Mouse (Mus musculus) forebrain, embryonic 11.5 days (tissue): Measurements from ENCODE around the gene Gbp2. TPM values are rescaled to one million over a fixed set of nuclear protein-coding genes. Genes with fewer than 3 reads are reported as not detected.
"Not testable (repeated sequence)": the region's sequence is repeated elsewhere in the genome, so short reads cannot be mapped to it uniquely, and the experiment has no call there.

Experiments used
- ATAC-seq: fragments of 200-750 bp; cut with Nextera tagmentation; replicated peaks from 2 replicates; pipeline ENCODE4 v1.8.0; 2017; ENCODE audit warnings: moderate TSS enrichment; ENCODE audit not compliant: low FRiP score
- DNase-seq: peaks from one replicate; pipeline ENCODE4 v3.0.0-alpha.2; 2017; ENCODE audit warnings: low spot score
- H3K27ac ChIP-seq: fragments of 300-500 bp; sonication (generic); 2 replicates; pipeline ENCODE4 v1.5.1; 2014; ENCODE audit warnings: low read depth, low read length
- H3K27me3 ChIP-seq: fragments of 300-500 bp; sonication (generic); 2 replicates; pipeline ENCODE4 v1.6.1; 2014; ENCODE audit warnings: mild to moderate bottlenecking, low read length, mixed read lengths; ENCODE audit not compliant: control insufficient read depth, insufficient read depth
- H3K36me3 ChIP-seq: fragments of 300-500 bp; sonication (generic); 2 replicates; pipeline ENCODE4 v1.6.1; 2014; ENCODE audit warnings: mild to moderate bottlenecking, low read length, moderate library complexity, mixed read lengths; ENCODE audit not compliant: control insufficient read depth, insufficient read depth
- H3K4me1 ChIP-seq: fragments of 300-500 bp; sonication (generic); replicated peaks from 2 replicates; pipeline ENCODE4 v1.6.1; 2014; ENCODE audit warnings: low read length, mixed read lengths; ENCODE audit not compliant: control insufficient read depth, insufficient read depth
- H3K4me2 ChIP-seq: fragments of 300-500 bp; sonication (generic); 2 replicates; pipeline ENCODE4 v1.6.1; 2014; ENCODE audit warnings: low read depth, mild to moderate bottlenecking, low read length, moderate library complexity, mixed read lengths; ENCODE audit not compliant: severe bottlenecking
- H3K4me3 ChIP-seq: fragments of 300-500 bp; sonication (generic); 2 replicates; pipeline ENCODE4 v1.5.1; 2014; ENCODE audit warnings: low read depth, low read length
- H3K9ac ChIP-seq: fragments of 300-500 bp; sonication (generic); 2 replicates; pipeline ENCODE4 v1.6.1; 2014; ENCODE audit warnings: low read length
- H3K9me3 ChIP-seq: fragments of 300-500 bp; sonication (generic); 2 replicates; pipeline ENCODE4 v1.6.1; 2016; ENCODE audit warnings: low read length, mixed read lengths; ENCODE audit not compliant: control insufficient read depth
- WGBS: fragments of 180-500 bp; shearing (Covaris S2); extraction: QIAGEN DNeasy Blood & Tissue Kit; methylation state at CpG from one replicate; pipeline ENCODE4 v1.1.7; 2014; 5-methylcytosine and 5-hydroxymethylcytosine counted together
- polyA plus RNA-seq: library from polyadenylated mRNA; unstranded; fragments of >200 nt; fragmentation: Nextera tagmentation; extraction: Ambion mirVana; gene quantifications from 2 replicates; pipeline ENCODE4 v1.2.1, GENCODE M21; 2014

Gene Gbp2
- polyA plus RNA-seq, 1 experiment from 2014 or later: 0.16 TPM

GRCm38 (mm10) chr3:142597923-142598322 lies 22.5 kb upstream of the Gbp2 start:
- H3K27me3 ChIP-seq: no peaks in the 10 kb centered on the region
- no peak overlapping the region for H3K9ac ChIP-seq
- no peak overlapping the region for H3K4me3 ChIP-seq
- no peak for ATAC-seq
- no peaks in the 10 kb centered on the region for H3K9me3 ChIP-seq
- H3K27ac ChIP-seq: no peak overlapping the region
- H3K36me3 ChIP-seq: no peaks in the 10 kb centered on the region
- DNase-seq: no peak
- no peaks in the 10 kb centered on the region for H3K4me1 ChIP-seq
- H3K4me2 ChIP-seq: no peak overlapping the region
- WGBS: 81% methylated on average over 3 of the region's 3 CpGs

GRCm38 (mm10) chr3:142601675-142602074 lies 18.7 kb upstream of the Gbp2 start:
- Histone ChIP-seq H3K9me3 (no peaks in the 10 kb centered on the region), H3K36me3 (no peaks in the 10 kb centered on the region), H3K9ac (no peak overlapping the region), H3K27me3 (no peaks in the 10 kb centered on the region), H3K27ac (no peak overlapping the region), H3K4me1 (no peaks in the 10 kb centered on the region), H3K4me3 (no peak overlapping the region), H3K4me2 (no peak overlapping the region)
- DNase-seq: no peak
- no peak for ATAC-seq

DNA sequence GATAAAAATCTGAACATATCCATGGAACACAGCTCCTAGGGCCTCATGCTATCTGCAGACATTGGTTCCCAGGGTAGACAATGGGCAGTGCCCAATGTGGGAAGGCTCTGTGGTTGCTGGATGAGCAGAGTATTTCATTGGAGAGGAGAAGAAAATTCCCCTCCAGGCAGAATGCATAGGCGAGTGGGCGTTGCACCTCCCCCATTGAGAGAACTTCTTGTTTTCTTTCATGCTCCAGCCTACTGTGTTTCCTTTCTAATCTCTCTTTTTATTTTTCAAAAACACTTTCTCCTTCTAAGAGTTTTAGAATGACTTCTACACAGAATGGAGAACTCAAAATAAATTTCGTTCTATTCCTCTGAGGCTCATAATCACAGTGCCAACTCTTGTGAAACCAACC lies 1.7 kb upstream of the Gbp2 start:
- H3K9ac ChIP-seq: no peak overlapping the region
- no peaks in the 10 kb centered on the region for H3K4me1 ChIP-seq
- H3K27ac ChIP-seq: no peak overlapping the region
- no peak overlapping the region for H3K4me3 ChIP-seq
- H3K36me3 ChIP-seq: no peaks in the 10 kb centered on the region
- ATAC-seq: no peak
- no peaks in the 10 kb centered on the region for H3K27me3 ChIP-seq
- 79% methylated on average over 3 of the region's 3 CpGs for WGBS
- no peaks in the 10 kb centered on the region for H3K9me3 ChIP-seq
- DNase-seq: no peak
- H3K4me2 ChIP-seq: no peak overlapping the region

GRCm38 (mm10) chr3:142619606-142620005 lies 796 bp upstream of the Gbp2 start:
- no peak for DNase-seq
- 14% methylated on average over 1 of the region's 1 CpGs for WGBS

GRCm38 (mm10) chr3:142620956-142621562 lies 657 bp downstream of the Gbp2 start:
- Histone ChIP-seq H3K36me3 (no peaks in the 10 kb centered on the region), H3K9me3 (no peaks in the 10 kb centered on the region), H3K4me1 (no peaks in the 10 kb centered on the region), H3K27ac (no peak overlapping the region), H3K4me3 (no peak overlapping the region), H3K9ac (no peak overlapping the region), H3K4me2 (no peak overlapping the region), H3K27me3 (no peaks in the 10 kb centered on the region)
- ATAC-seq (no peak), DNase-seq (no peak)
- 58% methylated on average over 3 of the region's 3 CpGs for WGBS

More at GRCm38 (mm10) chr3:142619606-142620005, 796 bp upstream of the Gbp2 start:
- Histone ChIP-seq H3K27me3 (no peaks in the 10 kb centered on the region), H3K4me2 (no peak overlapping the region), H3K36me3 (no peaks in the 10 kb centered on the region), H3K9me3 (no peaks in the 10 kb centered on the region), H3K4me1 (no peaks in the 10 kb centered on the region), H3K9ac (no peak overlapping the region), H3K27ac (no peak overlapping the region), H3K4me3 (no peak overlapping the region)
- ATAC-seq: no peak

GRCm38 (mm10) chr3:142630385-142630784 lies 10.0 kb downstream of the Gbp2 start:
- H3K9ac ChIP-seq: no peak overlapping the region
- DNase-seq (no peak), ATAC-seq (no peak)
- H3K4me1 ChIP-seq: no peaks in the 10 kb centered on the region
- no peak overlapping the region for H3K4me2 ChIP-seq
- no peak overlapping the region for H3K27ac ChIP-seq
- 91% methylated on average over 8 of the region's 8 CpGs for WGBS
- no peaks in the 10 kb centered on the region for H3K36me3 ChIP-seq
- H3K9me3 ChIP-seq: no peaks in the 10 kb centered on the region
- no peaks in the 10 kb centered on the region for H3K27me3 ChIP-seq
- H3K4me3 ChIP-seq: no peak overlapping the region

GRCm38 (mm10) chr3:142640201-142640600 lies 19.8 kb downstream of the Gbp2 start:
- DNase-seq: peak; percentile 84
- Histone ChIP-seq H3K4me3 (no peak overlapping the region), H3K27me3 (no peaks in the 10 kb centered on the region), H3K27ac (no peak overlapping the region), H3K9me3 (no peaks in the 10 kb centered on the region), H3K9ac (no peak overlapping the region), H3K4me1 (no peaks in the 10 kb centered on the region), H3K36me3 (no peaks in the 10 kb centered on the region), H3K4me2 (no peak overlapping the region)
- WGBS: 6% methylated on average over 9 of the region's 9 CpGs
- ATAC-seq: 0 out of 2 replicates have a peak, but pooled peaks have one; percentile 51

DNA sequence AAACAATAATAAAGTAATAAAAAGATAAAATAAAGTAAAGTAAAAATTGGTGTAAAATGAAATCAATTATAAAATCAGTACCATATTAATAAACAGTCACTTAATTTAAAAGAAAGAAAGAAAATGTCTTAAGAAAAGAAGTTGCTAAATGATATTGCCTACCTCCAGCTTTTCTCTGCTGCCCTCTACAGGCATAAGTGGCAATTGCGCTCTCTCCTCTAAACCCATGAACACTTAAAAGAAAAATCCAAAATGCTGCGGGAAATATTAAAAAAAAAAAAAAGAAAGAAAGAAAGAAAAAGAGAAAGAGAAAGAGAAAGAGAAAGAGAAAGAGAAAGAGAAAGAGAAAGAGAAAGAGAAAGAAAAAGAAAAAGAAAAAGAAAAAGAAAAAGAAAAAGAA lies 25.5 kb downstream of the Gbp2 start:
- 27% methylated on average over 2 of the region's 2 CpGs for WGBS
- H3K9ac ChIP-seq, H3K4me2 ChIP-seq, H3K4me1 ChIP-seq, H3K27ac ChIP-seq, H3K4me3 ChIP-seq, H3K9me3 ChIP-seq, H3K36me3 ChIP-seq, H3K27me3 ChIP-seq: not testable (repeated sequence)
- ATAC-seq: peak; percentile 42; the same call in 1 of the 2 replicates
- peak; percentile 72 for DNase-seq

DNA sequence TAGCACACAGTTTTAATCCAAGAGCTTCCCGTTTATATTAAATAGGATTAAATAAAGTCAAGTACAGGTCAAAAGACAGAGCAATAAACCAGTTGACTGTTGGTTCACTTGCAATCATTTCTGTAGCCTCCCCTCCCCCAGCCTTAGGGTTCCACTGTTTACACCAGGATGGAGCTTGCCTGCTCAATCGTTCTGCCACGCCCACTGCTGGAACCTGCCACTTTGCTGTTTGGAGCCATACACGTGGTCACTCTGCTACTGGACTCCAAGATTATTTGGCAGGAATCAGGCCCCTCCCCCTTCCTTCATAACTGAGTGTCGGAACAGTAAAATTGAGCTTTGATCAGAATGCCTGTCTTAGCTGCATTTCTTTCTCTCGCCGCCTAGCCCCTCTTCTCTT lies 27.4 kb downstream of the Gbp2 start:
- not testable (repeated sequence) for H3K4me3 ChIP-seq, H3K36me3 ChIP-seq, ATAC-seq, H3K27ac ChIP-seq, H3K9ac ChIP-seq, DNase-seq, H3K9me3 ChIP-seq, H3K4me2 ChIP-seq, H3K27me3 ChIP-seq, H3K4me1 ChIP-seq
- 70% methylated on average over 7 of the region's 7 CpGs for WGBS
